Mouse (Mus musculus) bone marrow macrophage, adult 2 months (primary cell): ENCODE measurements around the gene Gm20662.

Experiments used
- CTCF ChIP-seq: IDR thresholded peaks from 2 replicates; pipeline ENCODE4 v1.5.1; 2012; ENCODE audit warnings: low read depth, mild to moderate bottlenecking, low read length, moderate library complexity
- POLR2A ChIP-seq: IDR thresholded peaks from 2 replicates; pipeline ENCODE4 v1.6.1; 2012; ENCODE audit warnings: mild to moderate bottlenecking, low read depth, low read length, borderline replicate concordance

DNA sequence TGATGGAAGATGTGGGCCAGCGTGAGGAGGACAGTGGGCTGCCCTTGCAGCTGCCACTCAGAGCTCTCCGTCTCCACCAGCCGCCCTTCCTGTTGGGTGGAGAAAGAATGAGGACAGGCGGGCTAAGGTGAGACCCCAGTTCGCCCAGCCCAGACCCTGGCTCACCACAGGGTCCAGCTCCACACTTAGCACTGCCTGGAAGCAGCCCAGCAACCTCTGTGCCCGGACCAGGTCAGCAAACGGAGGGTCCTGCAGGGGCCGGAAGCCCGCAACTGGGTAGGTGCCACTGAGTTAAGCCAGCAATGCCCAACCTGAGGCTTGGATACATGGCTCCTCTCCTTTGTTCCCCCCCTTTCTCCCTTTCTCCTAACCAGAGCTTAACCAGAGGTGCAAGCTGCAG is 72.9 kb downstream of the Gm20662 start:
- TF ChIP-seq CTCF (no peak), POLR2A (no peak)
